Mouse (Mus musculus): Measurements from ENCODE around the gene Mettl27.

Mettl27 gene

GRCm38 (mm10) chr5:134985633-134986297, 53.6 kb downstream of the Mettl27 start, which contains the start of gene Cldn3:
Gene Cldn3 (plus strand): TSS chr5:134986214.
- no peak for DNase-seq (ENCODE audit: low read depth, low spot score)

- no peak for DNase-seq (ENCODE audit: low read depth, low spot score)
Observed at GRCm38 (mm10) chr5:134986298-134987268, 54.4 kb downstream of the Mettl27 start.

- DNase-seq (ENCODE audit: low read depth, low spot score): no peak
Observed at GRCm38 (mm10) chr5:134989166-134989565, 57.0 kb downstream of the Mettl27 start.

GRCm38 (mm10) chr5:134989741-134990140, 57.6 kb downstream of the Mettl27 start:
- DNase-seq (ENCODE audit: low read depth, low spot score): no peak

Measured in CD4-positive, CD25-positive, alpha-beta regulatory T cell, adult 2 months (primary cell).